Comparison of ENCODE assay signal across 20 mouse cellular contexts in genomic region chr10:123418616-123419173, GRCm38 (mm10).
DNase-seq lines count a peak whose midpoint lies in the region; ATAC-seq lines count a peak whose summit lies in the region.
"Had no signal": no experiment of that assay in that cellular context is flagged by ENCODE, and none has a peak within 500 bp of the region (broad histone marks: within the 10 kb centered on the region; RNA-seq: fewer than 3 reads in every experiment).

No protein-coding gene starts in this region.

- H3K4me3 ChIP-seq in hindbrain, embryonic 12.5 days: no peak overlapping the region
- H3K4me3 ChIP-seq in hindbrain, embryonic 13.5 days: no peak overlapping the region
- no peak overlapping the region for H3K4me3 ChIP-seq in embryonic facial prominence, embryonic 10.5 days
- H3K4me3 ChIP-seq: forebrain, embryonic 10.5 days; limb, embryonic 10.5 days; megakaryocyte, embryonic 14.5 days; neural tube, embryonic 12.5 days; stomach, embryonic 15.5 days had no signal

- 0 out of 2 replicates have a peak, but pooled peaks have one; percentile 6 for ATAC-seq in hindbrain, embryonic 12.5 days (ENCODE audit: low FRiP score)
- no peak for ATAC-seq in hindbrain, embryonic 13.5 days (ENCODE audit: low FRiP score)
- ATAC-seq: liver, postnatal 0 days had no signal

- H3K27me3 ChIP-seq in hindbrain, embryonic 12.5 days: no peaks in the 10 kb centered on the region
- no peaks in the 10 kb centered on the region for H3K27me3 ChIP-seq in hindbrain, embryonic 13.5 days
- no peaks in the 10 kb centered on the region for H3K27me3 ChIP-seq in embryonic facial prominence, embryonic 10.5 days (replicated peaks; ENCODE audit: low read depth, poor library complexity, severe bottlenecking)
- H3K27me3 ChIP-seq: megakaryocyte, embryonic 14.5 days; neural tube, embryonic 12.5 days; stomach, embryonic 15.5 days had no signal

- no peaks in the 10 kb centered on the region for H3K9me3 ChIP-seq in hindbrain, embryonic 12.5 days (replicated peaks)
- 0 out of 2 replicates have a peak, but pooled peaks cover 4% of the 10 kb centered on the region for H3K9me3 ChIP-seq in hindbrain, embryonic 13.5 days
- no peaks in the 10 kb centered on the region for H3K9me3 ChIP-seq in embryonic facial prominence, embryonic 10.5 days
- H3K9me3 ChIP-seq: forebrain, embryonic 10.5 days; limb, embryonic 10.5 days; neural tube, embryonic 12.5 days; stomach, embryonic 15.5 days had no signal

- no peaks in the 10 kb centered on the region for H3K36me3 ChIP-seq in hindbrain, embryonic 12.5 days
- no peaks in the 10 kb centered on the region for H3K36me3 ChIP-seq in hindbrain, embryonic 13.5 days
- H3K36me3 ChIP-seq in embryonic facial prominence, embryonic 10.5 days (replicated peaks): no peaks in the 10 kb centered on the region
- H3K36me3 ChIP-seq: forebrain, embryonic 10.5 days; limb, embryonic 10.5 days; neural tube, embryonic 12.5 days; stomach, embryonic 15.5 days had no signal

- H3K4me1 ChIP-seq in hindbrain, embryonic 12.5 days: peaks cover 9% of the 10 kb centered on the region; the same call in 1 of the 2 replicates
- H3K4me1 ChIP-seq in hindbrain, embryonic 13.5 days (replicated peaks): peaks cover 6% of the 10 kb centered on the region
- H3K4me1 ChIP-seq in embryonic facial prominence, embryonic 10.5 days: peaks cover 7% of the 10 kb centered on the region
- H3K4me1 ChIP-seq: megakaryocyte, embryonic 14.5 days; stomach, embryonic 15.5 days had no signal

- no peak overlapping the region for H3K27ac ChIP-seq in hindbrain, embryonic 12.5 days
- no peak overlapping the region for H3K27ac ChIP-seq in hindbrain, embryonic 13.5 days
- H3K27ac ChIP-seq in embryonic facial prominence, embryonic 10.5 days (replicated peaks): no peak overlapping the region
- H3K27ac ChIP-seq: forebrain, embryonic 10.5 days; limb, embryonic 10.5 days; neural tube, embryonic 12.5 days; stomach, embryonic 15.5 days had no signal

- 83% methylated on average over 7 of the region's 7 CpGs for WGBS in hindbrain, embryonic 12.5 days
- 68% methylated on average over 7 of the region's 7 CpGs for WGBS in hindbrain, embryonic 13.5 days
- WGBS in embryonic facial prominence, embryonic 10.5 days: 75% methylated on average over 7 of the region's 7 CpGs

- peak; percentile 22 to 51 for DNase-seq in kidney, postnatal 4 days
- DNase-seq in kidney, adult 8-10 months: no peak
- peak; percentile 27 for DNase-seq in brain, adult 2 months (ENCODE audit: low read depth, low spot score)
- DNase-seq in embryo, embryonic 11 days: peak; percentile 39
- no peak for DNase-seq in right cerebral cortex, postnatal 14 days
- DNase-seq in embryonic facial prominence, embryonic 10.5 days (ENCODE audit: low spot score): no peak
- DNase-seq: B cell, adult 2 months; cerebellum, adult 8-10 months; gastrocnemius, postnatal 36 days; liver, postnatal 0 days; lung, postnatal 14 days; thymus, adult 18-20 months; thymus, postnatal 4 days had no signal

- H3K9ac ChIP-seq in hindbrain, embryonic 12.5 days: no peak overlapping the region
- H3K9ac ChIP-seq in hindbrain, embryonic 13.5 days: no peak overlapping the region
- H3K9ac ChIP-seq: liver, postnatal 0 days; neural tube, embryonic 12.5 days; stomach, embryonic 15.5 days had no signal

- H3K4me2 ChIP-seq in hindbrain, embryonic 12.5 days (replicated peaks): no peak overlapping the region
- H3K4me2 ChIP-seq in hindbrain, embryonic 13.5 days: no peak overlapping the region
- H3K4me2 ChIP-seq: neural tube, embryonic 12.5 days; stomach, embryonic 15.5 days had no signal

Comparison
In these comparisons a context has a peak if more than half of its experiments do, and no peak if none do; other contexts are left out.
1. DNase-seq: peak in kidney, postnatal 4 days (2 of 2), brain, adult 2 months (single experiment) and embryo, embryonic 11 days (single experiment); none in kidney, adult 8-10 months (0 of 2), right cerebral cortex, postnatal 14 days (single experiment) and embryonic facial prominence, embryonic 10.5 days (single experiment).